In genomic region chr11:68434697-68435096, GRCm38 (mm10) we compare ENCODE assay signal across 16 mouse cellular contexts.
"Had no signal": no experiment of that assay in that cellular context is flagged by ENCODE, and none has a peak within 500 bp of the region (broad histone marks: within the 10 kb centered on the region; RNA-seq: fewer than 3 reads in every experiment).

No protein-coding gene starts in this region.

- H3K27ac ChIP-seq: kidney, postnatal 0 days; layer of hippocampus, adult 2 months; limb, embryonic 10.5 days; limb, embryonic 13.5 days; liver, embryonic 12.5 days; liver, embryonic 15.5 days; lung, embryonic 15.5 days; stomach, embryonic 15.5 days had no signal

- H3K36me3 ChIP-seq: limb, embryonic 10.5 days; limb, embryonic 13.5 days; liver, embryonic 12.5 days; liver, embryonic 15.5 days; lung, embryonic 15.5 days; stomach, embryonic 15.5 days had no signal

- H3K4me3 ChIP-seq: layer of hippocampus, adult 2 months; limb, embryonic 10.5 days; limb, embryonic 13.5 days; liver, embryonic 12.5 days; liver, embryonic 15.5 days; lung, embryonic 15.5 days; stomach, embryonic 15.5 days had no signal

- DNase-seq: kidney, adult 2 months; kidney, postnatal 25 days; layer of hippocampus, adult 9-11 months; liver; lung, adult 18-20 months; lung, postnatal 10 days; lung, postnatal 36 days; midbrain, embryonic 14.5 days had no signal

- H3K27me3 ChIP-seq: stomach, embryonic 15.5 days had no signal
